Mouse (Mus musculus): Measurements from ENCODE around the gene Epha3.
A peak's percentile ranks its signal among the peaks of the same experiment; 100 is the strongest.

The Epha3 gene

DNA sequence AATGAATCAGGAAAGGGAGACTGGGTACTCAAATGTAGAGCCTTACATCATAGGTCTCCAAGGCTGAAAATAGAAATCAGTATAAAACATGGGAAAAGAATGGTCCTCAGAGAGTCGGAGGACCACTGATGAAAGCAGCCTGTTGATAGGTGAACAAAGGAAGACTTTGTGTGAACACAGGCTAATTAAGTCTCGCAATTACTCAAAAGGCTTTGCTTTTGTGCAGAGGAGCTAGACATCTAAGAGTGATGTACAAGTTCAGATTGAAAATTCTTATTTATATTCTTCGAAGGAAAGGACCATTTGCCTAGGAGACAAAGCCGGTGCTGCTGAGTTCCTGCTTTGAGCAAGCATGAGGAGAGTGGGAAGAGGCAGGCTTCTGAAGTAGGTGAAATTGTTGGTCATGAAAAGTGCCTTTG, 363.0 kb downstream of the Epha3 start:
- peak; percentile 47 for DNase-seq (ENCODE audit: extremely low spot score)
